Mouse (Mus musculus) naive thymus-derived CD4-positive, alpha-beta T cell, adult 2 months (primary cell): ENCODE measurements around the gene Dok1.

Experiments used
- DNase-seq: peaks from one replicate; pipeline ENCODE4 v3.0.0-alpha.2; 2011; ENCODE audit warnings: low read depth

Dok1 gene

GRCm38 (mm10) chr6:83014482-83015466, 18.5 kb downstream of the Dok1 start:
- no peak for DNase-seq

GRCm38 (mm10) chr6:83013444-83013843, 19.8 kb downstream of the Dok1 start:
- DNase-seq = peak; percentile 56

DNA sequence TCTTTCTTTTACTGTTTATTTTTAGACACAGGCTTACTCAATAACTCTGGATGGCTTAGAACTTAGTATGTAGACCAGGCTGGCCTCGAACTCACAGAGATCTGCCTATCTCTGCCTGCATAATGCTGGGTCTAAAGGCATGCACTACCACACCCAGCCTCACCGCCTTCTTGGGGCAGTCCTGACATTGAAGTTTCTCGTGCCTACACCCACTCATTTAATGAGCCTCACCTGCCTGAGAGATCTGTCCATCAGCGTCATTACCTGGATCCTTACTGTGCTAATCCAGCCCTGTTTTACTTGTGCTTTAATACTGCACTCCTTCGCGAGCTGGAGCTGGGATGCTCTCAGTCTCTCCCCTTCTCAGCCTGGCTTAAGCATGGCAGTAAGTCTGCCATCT, 21.5 kb downstream of the Dok1 start:
- DNase-seq = no peak

DNA sequence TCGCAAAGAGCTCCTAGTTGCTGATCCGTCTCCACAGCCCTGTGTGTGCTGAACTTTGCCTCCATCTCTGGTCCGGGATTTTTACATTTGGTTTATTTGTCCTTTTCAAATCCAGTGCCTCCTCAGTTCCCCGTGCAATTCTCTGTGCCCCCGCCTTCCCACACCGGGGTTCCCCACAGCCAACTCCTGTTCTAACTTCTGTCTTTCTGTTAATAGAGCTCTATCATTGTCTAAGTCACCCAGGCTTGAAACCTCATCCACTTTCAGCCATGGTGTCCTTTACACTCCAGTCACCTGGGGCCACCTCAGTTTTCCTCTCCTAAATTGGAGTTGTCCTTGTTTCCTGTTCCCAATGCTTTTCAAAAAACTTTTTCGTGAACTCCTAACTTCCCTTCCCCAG, 22.0 kb downstream of the Dok1 start:
- no peak for DNase-seq

DNA sequence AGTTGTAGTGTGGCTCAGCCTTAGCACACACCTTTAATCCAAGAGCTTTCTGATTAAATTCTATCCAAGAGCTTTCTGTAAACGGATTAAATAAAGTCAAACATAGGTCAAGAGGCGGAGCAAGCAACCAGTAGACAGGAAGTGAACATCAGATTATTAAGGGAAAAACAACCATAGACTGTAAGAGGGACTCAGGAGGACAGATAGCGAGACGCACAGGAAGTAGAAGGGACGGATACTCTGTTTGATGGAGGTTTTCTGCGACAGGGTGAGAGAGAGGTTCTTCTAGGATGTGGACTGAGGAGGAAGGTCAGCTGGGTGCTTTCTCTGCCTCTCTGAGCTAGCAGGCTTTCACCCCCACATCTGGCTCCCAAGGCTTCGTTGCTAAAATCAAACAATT, 23.3 kb downstream of the Dok1 start:
- DNase-seq = peak; percentile 52

DNA sequence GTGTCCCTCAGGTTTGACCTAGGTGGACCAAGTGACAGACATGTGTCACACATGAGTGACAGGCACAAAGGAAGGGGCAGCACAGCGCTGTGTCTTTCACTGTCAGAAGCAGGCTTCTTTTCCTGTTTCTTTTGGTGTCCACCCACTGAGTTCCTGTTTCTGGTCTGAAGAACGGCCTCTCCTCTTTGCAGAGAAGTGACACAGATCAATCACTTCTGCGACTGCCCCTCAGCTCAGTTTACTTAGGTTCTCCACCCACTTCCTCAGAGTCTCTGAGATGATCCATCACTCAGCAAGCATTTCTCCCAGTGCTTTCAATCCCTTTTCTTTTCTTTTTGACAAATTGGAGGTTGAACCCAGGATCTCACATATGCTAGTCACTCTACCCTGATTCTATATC, 24.6 kb downstream of the Dok1 start:
- no peak for DNase-seq

DNA sequence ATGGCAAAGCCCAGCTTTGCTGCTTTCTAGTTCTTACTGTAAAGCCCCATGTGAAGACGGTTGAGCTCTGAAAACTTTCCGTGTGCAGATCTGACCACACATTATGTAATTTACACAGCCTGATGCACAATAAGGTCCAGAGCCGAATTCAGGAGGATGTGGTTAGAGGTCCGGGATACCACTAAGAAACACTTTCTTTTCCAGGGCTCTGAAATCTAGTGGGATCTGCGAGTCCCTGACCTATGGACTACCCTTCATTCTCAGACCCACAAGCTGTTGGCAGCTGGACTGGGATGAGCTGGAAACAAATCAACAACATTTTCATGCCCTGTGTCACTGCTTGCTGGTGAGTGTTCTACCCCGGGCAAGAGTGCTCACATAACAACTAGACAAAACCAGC, 27.2 kb downstream of the Dok1 start:
- DNase-seq = no peak

GRCm38 (mm10) chr6:83005444-83006011, 27.7 kb downstream of the Dok1 start:
- DNase-seq = no peak

- no peak for DNase-seq
Observed at GRCm38 (mm10) chr6:83004872-83005271, 28.4 kb downstream of the Dok1 start.

GRCm38 (mm10) chr6:83004309-83004708, 29.0 kb downstream of the Dok1 start:
- no peak for DNase-seq

- DNase-seq = no peak
Observed at GRCm38 (mm10) chr6:83003850-83004249, 29.4 kb downstream of the Dok1 start.

DNA sequence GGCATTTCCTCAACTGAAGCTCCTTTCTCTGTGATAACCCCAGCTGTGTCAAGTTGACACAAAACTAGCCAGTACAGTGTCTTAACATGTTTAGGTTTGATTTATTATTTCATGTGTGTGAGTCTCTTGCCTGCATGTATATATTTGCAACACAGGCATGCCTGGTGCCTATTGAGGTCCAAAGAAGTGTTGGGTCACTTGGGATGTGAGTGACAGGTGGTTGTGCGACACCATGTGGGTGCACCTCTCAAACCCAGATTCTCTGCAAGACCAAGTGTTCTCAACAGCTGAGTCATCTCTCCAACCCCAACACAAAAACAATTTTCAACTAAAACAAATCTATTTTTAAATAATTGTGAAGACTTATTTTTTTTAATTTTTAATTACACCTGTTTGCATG, 30.2 kb downstream of the Dok1 start:
- no peak for DNase-seq

DNA sequence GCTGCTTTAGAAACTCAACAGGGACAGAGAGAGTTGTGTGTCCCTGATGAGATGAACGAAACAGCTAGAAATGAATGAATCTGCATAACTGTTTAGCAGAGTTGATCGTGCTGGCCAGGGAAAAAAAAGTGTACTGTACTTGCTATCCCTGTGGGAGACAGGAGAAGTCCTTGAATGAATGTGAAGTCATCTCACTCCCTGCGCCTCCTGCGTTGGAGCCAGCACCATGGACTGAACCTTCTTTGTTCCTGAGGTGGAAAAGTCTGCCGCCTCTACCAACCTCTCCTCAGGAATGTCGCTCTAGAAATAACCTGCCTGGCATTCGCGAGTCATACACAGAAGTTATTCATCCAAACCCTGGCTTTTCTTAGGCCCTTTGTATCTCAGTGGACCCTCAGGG, 33.3 kb downstream of the Dok1 start:
- DNase-seq = no peak

GRCm38 (mm10) chr6:82998326-82998725, 34.9 kb downstream of the Dok1 start:
- peak; percentile 21 for DNase-seq

GRCm38 (mm10) chr6:82997511-82998102, 35.7 kb downstream of the Dok1 start:
- DNase-seq = no peak

DNA sequence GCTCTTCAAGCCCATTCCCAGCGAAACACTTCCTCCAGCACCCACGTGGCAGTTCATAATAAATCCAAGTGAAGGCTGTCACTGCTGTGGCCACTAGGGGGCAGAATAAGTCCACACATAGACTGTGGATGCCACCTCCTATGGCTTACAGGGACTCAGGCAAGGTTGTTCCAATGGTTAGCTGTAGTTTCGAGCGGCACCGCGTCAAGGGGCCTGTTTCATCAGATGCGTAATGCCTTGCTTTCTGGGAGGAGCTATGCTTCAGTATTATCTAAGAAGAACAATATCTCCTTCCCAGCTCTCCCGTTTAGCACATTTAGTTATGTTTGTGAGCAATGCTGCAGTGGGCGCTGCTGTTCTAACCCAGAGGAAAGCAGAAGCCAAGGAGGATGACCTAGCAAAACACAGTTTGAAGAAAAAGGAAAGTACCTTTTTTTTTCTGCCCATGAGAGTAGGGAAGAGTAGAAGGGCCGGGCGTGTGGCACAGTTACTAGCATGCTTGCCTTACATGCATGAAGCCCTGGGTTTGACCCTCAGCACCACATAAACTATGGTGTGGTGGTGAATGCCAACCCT, 36.4 kb downstream of the Dok1 start:
- DNase-seq = peak; percentile 95

- DNase-seq = no peak
Observed at GRCm38 (mm10) chr6:82994372-82994771, 38.9 kb downstream of the Dok1 start.

DNA sequence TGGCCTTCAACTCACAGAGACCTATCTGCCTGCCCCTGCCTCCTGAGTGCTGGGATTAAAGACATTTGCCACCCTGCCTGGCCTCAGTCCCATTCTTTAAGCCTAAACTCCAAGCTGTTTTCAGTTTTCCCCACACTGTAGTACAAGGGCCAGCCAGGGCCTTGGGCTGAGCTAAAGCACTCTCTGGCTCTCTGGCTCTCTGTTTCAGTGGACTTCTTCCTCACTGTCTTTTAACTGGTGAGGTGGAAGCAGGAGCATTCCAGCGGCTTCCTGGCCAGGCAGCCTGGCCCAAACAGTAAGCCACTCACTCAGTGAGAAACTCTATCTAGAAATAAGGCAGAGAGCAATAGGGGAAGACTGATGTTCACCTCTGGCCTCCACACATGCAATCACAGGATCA, 39.6 kb downstream of the Dok1 start:
- no peak for DNase-seq

GRCm38 (mm10) chr6:82987411-82987971, 45.8 kb downstream of the Dok1 start:
- no peak for DNase-seq
